Mouse (Mus musculus): Measurements from ENCODE around the gene Cdyl2.

The Cdyl2 gene

GRCm38 (mm10) chr8:116732684-116733647 is at the start of gene Cdyl2:
Gene Cdyl2 (minus strand): TSS chr8:116732991.
- Histone ChIP-seq H3K36me3 (ENCODE audit: control insufficient read depth, insufficient read depth, low read length, poor library complexity, severe bottlenecking) (no peaks in the 10 kb centered on the region), H3K27me3 (ENCODE audit: control insufficient read depth, insufficient read depth, low read length, poor library complexity, severe bottlenecking) (no peaks in the 10 kb centered on the region)
- peak; percentile 79 for DNase-seq (ENCODE audit: low read depth, low spot score)

DNA sequence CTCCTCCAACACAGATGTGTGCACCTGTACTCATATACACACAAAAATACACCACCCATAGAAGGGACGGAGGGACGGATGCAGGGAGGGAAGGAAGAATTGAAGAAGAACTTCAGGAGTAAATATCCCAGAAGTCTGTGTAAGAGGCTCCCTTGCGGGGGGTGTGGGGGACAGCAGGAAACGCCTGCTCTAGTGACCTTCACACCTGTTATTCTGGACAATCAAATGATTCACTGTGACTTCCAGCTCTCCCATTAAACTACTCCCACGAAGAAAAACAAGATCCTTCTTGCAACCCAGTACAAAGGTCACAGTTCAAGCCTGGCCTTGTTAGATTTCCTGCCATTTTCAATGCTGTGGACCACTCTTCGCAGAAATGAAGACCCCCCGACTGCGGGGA is 47.8 kb upstream of the Cdyl2 start:
- Histone ChIP-seq H3K36me3 (ENCODE audit: control insufficient read depth, insufficient read depth, low read length, poor library complexity, severe bottlenecking) (no peaks in the 10 kb centered on the region), H3K27me3 (ENCODE audit: control insufficient read depth, insufficient read depth, low read length, poor library complexity, severe bottlenecking) (no peaks in the 10 kb centered on the region)
- DNase-seq (ENCODE audit: low read depth, low spot score): no peak

DNA sequence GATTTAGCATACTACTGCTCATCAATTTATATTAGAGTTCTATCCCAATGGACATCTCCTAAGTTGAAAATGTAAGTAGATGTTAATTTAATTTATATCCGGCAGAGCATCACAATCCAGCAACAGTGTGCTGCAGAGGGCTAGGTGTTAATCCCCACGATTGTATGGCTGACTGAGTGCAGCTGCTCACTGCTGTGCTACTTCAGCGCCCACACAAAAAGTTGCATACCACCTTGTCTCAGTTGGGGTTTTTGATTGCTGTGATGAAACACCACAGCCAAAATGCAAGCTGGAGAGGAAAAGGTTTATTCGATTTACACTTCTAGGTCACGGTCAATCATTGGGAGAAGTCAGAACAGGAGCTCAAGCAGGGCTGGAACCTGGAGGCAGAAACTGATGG is 41.4 kb upstream of the Cdyl2 start:
- no peak for DNase-seq (ENCODE audit: low read depth, low spot score)
- Histone ChIP-seq H3K27me3 (ENCODE audit: control insufficient read depth, insufficient read depth, low read length, poor library complexity, severe bottlenecking) (no peaks in the 10 kb centered on the region), H3K36me3 (ENCODE audit: control insufficient read depth, insufficient read depth, low read length, poor library complexity, severe bottlenecking) (no peaks in the 10 kb centered on the region)

DNA sequence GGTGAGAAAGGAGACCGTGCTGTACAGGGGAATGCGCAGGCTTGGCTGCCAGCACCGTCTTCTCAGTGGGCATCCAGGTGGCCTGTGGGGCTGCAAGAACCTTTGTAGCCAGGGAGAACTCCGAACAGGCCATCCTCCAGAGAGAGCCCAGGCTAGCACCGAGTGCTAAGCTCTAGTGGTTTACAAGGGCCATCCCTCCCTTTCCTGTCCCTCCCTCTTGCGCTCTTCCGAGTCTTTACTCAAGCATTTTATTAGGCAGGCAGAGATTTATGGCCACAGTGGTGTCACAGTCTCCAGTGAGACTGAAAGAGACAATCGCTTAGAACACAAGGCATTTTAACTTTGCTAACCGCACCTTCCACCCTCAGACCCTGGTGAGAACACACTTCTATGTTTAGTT is 39.9 kb upstream of the Cdyl2 start:
- Histone ChIP-seq H3K27me3 (ENCODE audit: control insufficient read depth, insufficient read depth, low read length, poor library complexity, severe bottlenecking) (no peaks in the 10 kb centered on the region), H3K36me3 (ENCODE audit: control insufficient read depth, insufficient read depth, low read length, poor library complexity, severe bottlenecking) (no peaks in the 10 kb centered on the region)
- no peak for DNase-seq (ENCODE audit: low read depth, low spot score)

GRCm38 (mm10) chr8:116771797-116772343 is 39.1 kb upstream of the Cdyl2 start:
- Histone ChIP-seq H3K27me3 (ENCODE audit: control insufficient read depth, insufficient read depth, low read length, poor library complexity, severe bottlenecking) (no peaks in the 10 kb centered on the region), H3K36me3 (ENCODE audit: control insufficient read depth, insufficient read depth, low read length, poor library complexity, severe bottlenecking) (no peaks in the 10 kb centered on the region)
- DNase-seq (ENCODE audit: low read depth, low spot score): no peak

DNA sequence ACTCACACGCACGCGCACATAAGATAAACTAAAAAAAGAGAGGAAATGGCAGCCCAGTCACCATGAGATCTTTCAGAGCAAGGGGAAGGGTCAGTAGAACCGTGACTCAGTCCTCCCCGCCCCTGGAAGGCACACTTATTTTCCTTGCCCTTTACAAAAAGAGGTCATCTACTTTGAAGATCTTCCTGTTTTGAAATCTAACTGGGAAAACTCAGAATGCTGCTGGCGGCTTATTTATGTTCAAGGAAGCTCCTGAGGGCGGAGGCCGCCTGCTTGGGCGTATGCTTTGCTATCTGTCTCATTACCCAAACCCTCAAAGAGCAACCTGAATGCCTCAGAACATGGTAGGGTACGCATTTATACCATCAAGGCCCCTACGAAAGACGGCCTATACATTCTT is 38.0 kb upstream of the Cdyl2 start:
- DNase-seq (ENCODE audit: low read depth, low spot score): no peak
- Histone ChIP-seq H3K27me3 (ENCODE audit: control insufficient read depth, insufficient read depth, low read length, poor library complexity, severe bottlenecking) (no peaks in the 10 kb centered on the region), H3K36me3 (ENCODE audit: control insufficient read depth, insufficient read depth, low read length, poor library complexity, severe bottlenecking) (no peaks in the 10 kb centered on the region)

DNA sequence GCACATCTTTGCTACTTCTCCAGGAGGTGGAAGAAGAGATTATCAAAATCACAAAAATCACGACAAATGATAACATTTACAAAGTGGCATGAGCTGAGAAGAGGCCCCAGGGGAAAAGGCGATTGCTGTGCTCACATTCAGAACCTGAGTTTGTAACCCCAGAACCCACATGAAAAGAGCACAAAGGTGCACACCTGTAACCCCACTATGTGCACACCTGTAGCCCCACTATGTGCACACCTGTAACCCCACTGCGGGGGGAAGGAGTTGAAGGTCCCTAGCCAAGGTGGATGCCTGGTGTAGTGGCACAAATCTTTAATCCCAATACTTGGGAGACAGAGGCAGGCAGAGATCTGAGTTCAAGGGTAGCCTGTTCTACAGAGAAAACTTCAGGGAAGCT is 23.4 kb upstream of the Cdyl2 start:
- no peaks in the 10 kb centered on the region for H3K27me3 ChIP-seq (ENCODE audit: control insufficient read depth, insufficient read depth, low read length, poor library complexity, severe bottlenecking)
- H3K36me3 ChIP-seq (ENCODE audit: control insufficient read depth, insufficient read depth, low read length, poor library complexity, severe bottlenecking): no peaks in the 10 kb centered on the region
- DNase-seq (ENCODE audit: low read depth, low spot score): no peak

DNA sequence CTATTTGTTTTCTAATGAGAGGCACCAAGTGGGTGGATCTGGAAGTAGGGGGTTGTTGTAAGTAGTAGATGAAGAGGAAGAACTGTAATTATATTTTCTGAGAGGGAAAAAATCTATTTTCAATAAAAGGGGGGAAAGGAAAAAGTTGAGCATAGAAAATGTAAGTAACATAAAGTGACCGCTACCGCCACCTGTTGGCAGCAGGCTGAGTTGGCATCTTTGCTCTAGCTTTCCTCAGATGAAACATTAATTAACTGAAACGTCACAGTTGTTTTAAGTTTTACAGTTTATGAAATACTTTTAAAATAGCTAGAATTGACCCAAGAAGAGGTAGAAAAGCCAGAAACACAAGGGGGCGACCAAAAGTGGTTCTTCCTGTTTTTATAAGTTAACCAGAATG is 22.8 kb upstream of the Cdyl2 start:
- Histone ChIP-seq H3K27me3 (ENCODE audit: control insufficient read depth, insufficient read depth, low read length, poor library complexity, severe bottlenecking) (no peaks in the 10 kb centered on the region), H3K36me3 (ENCODE audit: control insufficient read depth, insufficient read depth, low read length, poor library complexity, severe bottlenecking) (no peaks in the 10 kb centered on the region)
- DNase-seq (ENCODE audit: low read depth, low spot score): peak; percentile 77

- Histone ChIP-seq H3K27me3 (ENCODE audit: control insufficient read depth, insufficient read depth, low read length, poor library complexity, severe bottlenecking) (no peaks in the 10 kb centered on the region), H3K36me3 (ENCODE audit: control insufficient read depth, insufficient read depth, low read length, poor library complexity, severe bottlenecking) (no peaks in the 10 kb centered on the region)
- no peak for DNase-seq (ENCODE audit: low read depth, low spot score)
Observed at GRCm38 (mm10) chr8:116740726-116741125, 7.9 kb upstream of the Cdyl2 start.

DNA sequence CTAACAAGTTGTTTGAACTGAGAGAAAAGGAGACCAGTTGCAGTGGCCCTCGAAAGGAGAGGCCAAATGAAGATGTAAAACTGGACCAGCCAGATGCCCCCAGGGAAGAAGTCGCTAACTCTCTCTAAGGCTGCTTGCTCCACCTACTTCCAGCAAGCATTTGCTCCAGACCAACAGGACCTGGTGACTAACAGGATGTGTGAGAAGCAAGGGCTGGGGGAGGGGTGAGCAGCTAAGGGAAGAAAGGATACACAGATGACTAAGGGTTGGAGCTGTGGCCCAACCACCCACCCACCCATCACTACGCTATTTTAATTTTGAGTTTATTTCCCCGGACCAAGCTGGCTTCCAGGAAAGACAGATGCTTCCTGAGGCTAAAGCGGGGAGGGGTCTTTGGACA is 2.5 kb upstream of the Cdyl2 start:
- Histone ChIP-seq H3K27me3 (ENCODE audit: control insufficient read depth, insufficient read depth, low read length, poor library complexity, severe bottlenecking) (no peaks in the 10 kb centered on the region), H3K36me3 (ENCODE audit: control insufficient read depth, insufficient read depth, low read length, poor library complexity, severe bottlenecking) (no peaks in the 10 kb centered on the region)
- DNase-seq (ENCODE audit: low read depth, low spot score): no peak

DNA sequence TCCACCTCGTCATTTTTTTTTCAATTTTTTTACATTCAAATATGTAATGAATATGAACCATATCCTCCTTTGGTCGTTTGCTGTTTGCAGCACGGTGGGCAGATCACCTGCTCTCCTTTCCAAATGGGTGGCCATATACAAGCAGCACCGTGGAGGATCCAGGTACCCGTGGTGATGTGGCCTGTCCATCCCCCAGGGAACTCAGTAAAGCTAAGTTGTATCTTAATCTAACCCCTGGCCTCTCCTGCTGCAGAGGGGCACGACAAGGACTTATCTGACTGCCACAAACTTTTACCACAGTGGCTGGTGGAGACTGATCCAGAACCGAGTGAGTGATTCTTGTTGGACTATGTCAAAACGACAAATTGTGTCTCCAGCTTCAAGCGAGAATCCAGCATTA is 1.4 kb upstream of the Cdyl2 start:
- no peak for DNase-seq (ENCODE audit: low read depth, low spot score)
- H3K36me3 ChIP-seq (ENCODE audit: control insufficient read depth, insufficient read depth, low read length, poor library complexity, severe bottlenecking): no peaks in the 10 kb centered on the region
- H3K27me3 ChIP-seq (ENCODE audit: control insufficient read depth, insufficient read depth, low read length, poor library complexity, severe bottlenecking): no peaks in the 10 kb centered on the region

DNA sequence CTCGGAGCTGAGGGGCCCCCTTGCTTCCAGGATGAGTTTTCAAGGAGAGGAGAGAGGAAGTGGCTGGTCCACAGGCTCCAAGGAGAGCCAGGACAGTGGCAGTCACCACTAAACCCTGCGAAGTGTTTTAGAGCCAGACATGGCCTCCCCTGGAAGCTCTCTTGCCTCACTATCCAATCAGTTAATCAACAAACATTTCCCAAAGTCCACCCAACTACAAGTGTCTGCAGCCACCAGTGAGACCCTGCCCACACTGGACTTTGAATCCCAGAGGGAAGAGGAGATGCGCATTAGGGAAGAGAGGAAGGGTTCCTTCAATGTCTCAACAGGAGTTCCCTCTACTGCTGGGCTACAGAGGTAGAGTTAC is 840 bp upstream of the Cdyl2 start:
- H3K36me3 ChIP-seq (ENCODE audit: control insufficient read depth, insufficient read depth, low read length, poor library complexity, severe bottlenecking): no peaks in the 10 kb centered on the region
- no peaks in the 10 kb centered on the region for H3K27me3 ChIP-seq (ENCODE audit: control insufficient read depth, insufficient read depth, low read length, poor library complexity, severe bottlenecking)
- no peak for DNase-seq (ENCODE audit: low read depth, low spot score)

- DNase-seq (ENCODE audit: low read depth, low spot score): no peak
- no peaks in the 10 kb centered on the region for H3K36me3 ChIP-seq (ENCODE audit: control insufficient read depth, insufficient read depth, low read length, poor library complexity, severe bottlenecking)
- H3K27me3 ChIP-seq (ENCODE audit: control insufficient read depth, insufficient read depth, low read length, poor library complexity, severe bottlenecking): no peaks in the 10 kb centered on the region
Observed at GRCm38 (mm10) chr8:116731976-116732683, 661 bp downstream of the Cdyl2 start.

DNA sequence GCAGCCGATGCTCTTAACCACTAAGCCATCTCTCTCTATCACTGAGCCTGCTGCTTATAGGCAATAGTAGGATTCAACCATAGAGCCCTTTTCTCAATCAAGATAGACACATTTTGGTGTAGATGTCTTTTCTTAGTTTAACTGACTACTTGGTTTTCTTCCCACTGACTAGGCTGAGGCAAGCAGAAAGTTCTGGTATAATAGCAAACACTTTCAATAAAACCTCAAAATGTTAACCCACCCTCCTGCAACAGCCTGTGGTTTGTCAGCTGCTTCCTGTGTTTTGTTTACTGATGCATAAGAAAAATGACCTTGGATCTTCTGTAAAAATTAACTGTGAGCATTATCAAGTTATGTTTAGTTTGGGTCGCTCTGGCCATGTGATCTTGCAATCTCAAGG is 11.3 kb downstream of the Cdyl2 start:
- peak; percentile 45 for DNase-seq (ENCODE audit: low read depth, low spot score)
- Histone ChIP-seq H3K27me3 (ENCODE audit: control insufficient read depth, insufficient read depth, low read length, poor library complexity, severe bottlenecking) (no peaks in the 10 kb centered on the region), H3K36me3 (ENCODE audit: control insufficient read depth, insufficient read depth, low read length, poor library complexity, severe bottlenecking) (no peaks in the 10 kb centered on the region)

DNA sequence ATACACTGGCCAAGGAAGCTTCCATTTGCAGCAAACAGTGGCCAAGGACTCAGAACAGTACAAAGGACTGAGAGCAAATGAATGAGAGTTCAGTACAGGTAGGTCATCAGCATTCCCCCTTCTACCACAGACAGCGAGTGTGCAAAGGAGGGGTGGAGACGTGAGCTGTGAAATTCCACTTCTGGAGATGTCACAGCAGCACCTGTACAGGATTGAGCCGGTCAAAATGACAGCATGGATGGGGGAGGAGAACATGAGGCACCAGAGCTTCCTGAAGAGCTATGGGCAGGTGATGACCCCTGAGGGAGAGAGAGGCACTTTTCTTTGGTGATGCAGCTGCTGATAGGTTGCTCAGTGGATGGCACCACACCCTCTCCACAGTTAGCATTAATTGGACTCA is 25.3 kb downstream of the Cdyl2 start:
- Histone ChIP-seq H3K36me3 (ENCODE audit: control insufficient read depth, insufficient read depth, low read length, poor library complexity, severe bottlenecking) (no peaks in the 10 kb centered on the region), H3K27me3 (ENCODE audit: control insufficient read depth, insufficient read depth, low read length, poor library complexity, severe bottlenecking) (no peaks in the 10 kb centered on the region; the same call in 1 of the 2 replicates)
- no peak for DNase-seq (ENCODE audit: low read depth, low spot score)
